Mouse (Mus musculus) intestine, embryonic 15.5 days (tissue): ENCODE data around the gene Zscan22. TPM values are rescaled to one million over a fixed set of nuclear protein-coding genes. Genes with fewer than 3 reads are reported as not detected.
"Not testable (repeated sequence)": the region's sequence is repeated elsewhere in the genome, so short reads cannot be mapped to it uniquely, and the experiment has no call there.

Experiments used
- ATAC-seq: fragments of 200-750 bp; cut with Nextera tagmentation; 2 replicates; pipeline ENCODE4 v1.8.0; 2017; ENCODE audit warnings: moderate TSS enrichment, moderate library complexity
- H3K27ac ChIP-seq: fragments of 300-500 bp; sonication (generic); 2 replicates; pipeline ENCODE4 v1.5.1; 2015; ENCODE audit warnings: mild to moderate bottlenecking, inconsistent platforms
- H3K27me3 ChIP-seq: fragments of 300-500 bp; sonication (generic); replicated peaks from 2 replicates; pipeline ENCODE4 v1.6.1; 2015; ENCODE audit warnings: inconsistent platforms
- H3K36me3 ChIP-seq: fragments of 300-500 bp; sonication (generic); 2 replicates; pipeline ENCODE4 v1.6.1; 2015; ENCODE audit warnings: inconsistent platforms
- H3K4me1 ChIP-seq: fragments of 300-500 bp; sonication (generic); replicated peaks from 2 replicates; pipeline ENCODE4 v1.6.1; 2015; ENCODE audit warnings: inconsistent platforms
- H3K4me2 ChIP-seq: fragments of 300-500 bp; sonication (generic); replicated peaks from 2 replicates; pipeline ENCODE4 v1.6.1; 2015; ENCODE audit warnings: mild to moderate bottlenecking, inconsistent platforms
- H3K4me3 ChIP-seq: fragments of 300-500 bp; sonication (generic); replicated peaks from 2 replicates; pipeline ENCODE4 v1.5.1; 2015; ENCODE audit warnings: inconsistent platforms
- H3K9ac ChIP-seq: fragments of 300-500 bp; sonication (generic); 2 replicates; pipeline ENCODE4 v1.6.1; 2015; ENCODE audit warnings: inconsistent platforms
- H3K9me3 ChIP-seq: fragments of 300-500 bp; sonication (generic); 2 replicates; pipeline ENCODE4 v1.6.1; 2016; ENCODE audit warnings: inconsistent platforms
- WGBS: fragments of 180-500 bp; shearing (Covaris S2); methylation state at CpG from one replicate; pipeline ENCODE4 v1.1.7; 2015; 5-methylcytosine and 5-hydroxymethylcytosine counted together
- polyA plus RNA-seq: library from polyadenylated mRNA; unstranded; fragments of >200 nt; fragmentation: Nextera tagmentation; extraction: Ambion mirVana; gene quantifications from 2 replicates; pipeline ENCODE4 v1.2.1, GENCODE M21; 2015

The Zscan22 gene
- polyA plus RNA-seq, 1 experiment from 2014 or later = 12.7 TPM

DNA sequence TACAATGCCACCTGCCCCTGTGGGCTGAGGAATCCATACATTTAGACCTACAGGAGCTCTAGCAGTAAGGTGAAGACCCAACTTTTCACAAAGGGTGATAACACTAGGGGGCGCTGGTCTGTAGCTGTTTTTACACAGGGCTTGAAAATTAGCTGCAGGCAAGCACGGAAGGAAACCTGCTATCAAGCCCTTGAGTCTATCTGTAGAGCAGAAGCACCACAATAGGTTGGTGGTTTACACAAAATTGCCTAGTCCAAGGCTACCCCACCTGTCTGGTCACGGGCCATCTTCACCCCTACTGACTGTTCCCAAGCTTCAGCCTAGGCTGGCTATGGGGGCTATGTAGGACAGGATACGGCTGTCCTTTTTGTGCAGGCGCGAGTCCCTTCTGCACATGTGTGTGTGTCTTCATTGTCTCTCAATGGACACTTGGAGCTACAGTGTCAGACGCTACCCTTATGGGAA is 11.9 kb downstream of the Zscan22 start:
- H3K9ac ChIP-seq = no peak overlapping the region
- H3K4me2 ChIP-seq = peak overlapping the region; percentile 68
- WGBS = 43% methylated on average over 7 of the region's 7 CpGs
- H3K27ac ChIP-seq = peak overlapping the region; percentile 86
- H3K4me1 ChIP-seq = peaks cover 4% of the 10 kb centered on the region; the same call in 1 of the 2 replicates
- no peaks in the 10 kb centered on the region for H3K27me3 ChIP-seq
- H3K4me3 ChIP-seq = peak overlapping the region; percentile 52; the same call in 1 of the 2 replicates
- peaks cover 24% of the 10 kb centered on the region for H3K36me3 ChIP-seq
- H3K9me3 ChIP-seq = no peaks in the 10 kb centered on the region
- peak; percentile 55 for ATAC-seq

DNA sequence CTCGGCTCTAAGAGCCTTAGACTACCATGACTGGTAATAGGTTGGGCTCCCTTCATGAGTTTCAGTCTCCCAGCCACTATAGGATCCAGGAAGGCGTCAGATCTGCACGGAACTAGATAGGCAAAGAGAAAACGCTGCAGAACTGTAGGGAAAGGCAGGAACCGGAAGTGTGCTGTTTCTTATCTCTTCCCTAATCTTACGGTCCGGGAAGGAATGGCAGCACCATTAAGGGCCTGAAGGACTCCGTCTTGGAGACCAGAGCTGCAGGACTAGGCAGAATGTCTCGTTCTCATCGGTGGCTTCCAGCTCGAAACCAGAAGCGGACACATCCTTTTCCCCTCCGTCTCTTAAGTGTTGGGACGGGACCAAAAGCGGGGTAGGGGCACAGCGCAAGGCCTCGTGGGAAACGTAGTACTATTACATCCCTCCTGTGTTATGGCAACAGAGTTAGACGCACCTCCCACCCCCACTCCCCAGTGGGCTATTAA is 12.6 kb downstream of the Zscan22 start:
- Histone ChIP-seq H3K4me3 (peak overlapping the region; percentile 52), H3K27me3 (no peaks in the 10 kb centered on the region), H3K4me1 (peaks cover 4% of the 10 kb centered on the region; the same call in 1 of the 2 replicates), H3K9me3 (no peaks in the 10 kb centered on the region), H3K4me2 (peak overlapping the region; percentile 68), H3K27ac (peak overlapping the region; percentile 86), H3K36me3 (peaks cover 24% of the 10 kb centered on the region), H3K9ac (peak overlapping the region; percentile 62)
- 8% methylated on average over 19 of the region's 19 CpGs for WGBS
- peak; percentile 89 for ATAC-seq

DNA sequence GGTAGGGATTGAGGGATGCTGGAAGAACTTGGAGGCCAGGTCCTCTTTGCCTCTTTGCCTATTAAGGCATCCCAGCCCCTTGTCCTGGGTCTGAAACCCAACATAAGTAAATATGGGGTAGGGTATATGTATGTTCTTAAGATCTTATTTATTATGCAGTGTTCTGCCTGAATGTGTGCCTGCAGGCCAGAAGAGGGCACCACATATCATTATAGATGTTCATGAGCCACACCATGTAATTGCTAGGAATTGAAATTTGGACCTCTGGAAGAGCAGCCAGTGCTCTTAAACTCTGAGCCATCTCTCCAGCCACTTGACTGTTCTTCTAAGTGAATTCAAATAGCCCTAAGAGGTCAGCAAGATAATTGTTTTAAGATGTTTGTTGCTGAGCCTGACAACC is 15.9 kb downstream of the Zscan22 start:
- ATAC-seq = no peak
- no peaks in the 10 kb centered on the region for H3K9me3 ChIP-seq
- H3K9ac ChIP-seq = no peak overlapping the region
- no peak overlapping the region for H3K27ac ChIP-seq
- H3K4me3 ChIP-seq = no peak overlapping the region
- H3K36me3 ChIP-seq = no peaks in the 10 kb centered on the region
- H3K27me3 ChIP-seq = no peaks in the 10 kb centered on the region
- peaks cover 4% of the 10 kb centered on the region; the same call in 1 of the 2 replicates for H3K4me1 ChIP-seq
- H3K4me2 ChIP-seq = no peak overlapping the region

DNA sequence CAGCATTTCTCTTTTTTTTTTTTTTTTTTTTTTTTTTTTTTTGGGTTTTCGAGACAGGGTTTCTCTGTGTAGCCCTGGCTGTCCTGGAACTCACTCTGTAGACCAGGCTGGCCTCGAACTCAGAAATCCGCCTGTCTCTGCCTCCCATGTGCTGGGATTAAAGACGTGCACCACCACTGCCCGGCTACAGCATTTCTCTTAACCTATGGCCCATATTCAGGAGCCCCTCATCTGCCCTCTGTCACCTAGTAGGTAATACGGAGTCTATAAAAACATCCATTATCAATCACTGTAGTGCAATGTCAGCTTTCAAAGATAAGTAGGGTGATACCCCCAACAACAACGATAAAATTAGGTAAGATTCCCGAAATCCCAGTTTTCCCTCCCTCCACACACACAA is 22.9 kb downstream of the Zscan22 start:
- not testable (repeated sequence) for H3K9ac ChIP-seq, H3K27ac ChIP-seq, ATAC-seq, H3K4me2 ChIP-seq, H3K27me3 ChIP-seq, H3K4me3 ChIP-seq, H3K4me1 ChIP-seq, H3K9me3 ChIP-seq
- peaks cover 22% of the 10 kb centered on the region for H3K36me3 ChIP-seq
- 81% methylated on average over 7 of the region's 8 CpGs for WGBS

DNA sequence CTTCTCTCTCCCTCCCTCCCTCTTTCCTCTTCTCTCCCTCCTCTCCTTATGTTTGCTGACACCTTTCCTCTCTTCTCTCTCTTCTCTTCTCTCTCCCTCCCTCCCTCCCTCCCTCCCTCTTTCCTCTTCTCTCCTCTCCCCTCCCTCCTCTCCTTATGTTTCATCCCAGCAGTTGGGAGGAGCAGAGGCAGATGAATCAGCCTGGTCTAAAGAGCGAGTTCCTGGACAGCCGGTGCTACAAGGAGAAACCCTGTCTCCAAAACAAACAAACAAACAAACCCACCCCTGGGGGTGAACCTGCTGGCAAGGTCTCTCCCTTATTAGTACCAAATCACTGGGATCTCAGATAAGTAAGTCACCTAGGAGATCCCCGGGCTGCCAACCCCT is 23.7 kb downstream of the Zscan22 start:
- WGBS = 0% methylated on average over 3 of the region's 3 CpGs
- peak overlapping the region; percentile 92 for H3K27ac ChIP-seq
- no peaks in the 10 kb centered on the region for H3K27me3 ChIP-seq
- H3K36me3 ChIP-seq = peaks cover 30% of the 10 kb centered on the region
- H3K4me2 ChIP-seq = peak overlapping the region; percentile 66
- peak; percentile 19 for ATAC-seq
- H3K4me1 ChIP-seq = peaks cover 14% of the 10 kb centered on the region
- H3K9me3 ChIP-seq = no peaks in the 10 kb centered on the region
- peak overlapping the region; percentile 77 for H3K9ac ChIP-seq
- peak overlapping the region; percentile 87 for H3K4me3 ChIP-seq

DNA sequence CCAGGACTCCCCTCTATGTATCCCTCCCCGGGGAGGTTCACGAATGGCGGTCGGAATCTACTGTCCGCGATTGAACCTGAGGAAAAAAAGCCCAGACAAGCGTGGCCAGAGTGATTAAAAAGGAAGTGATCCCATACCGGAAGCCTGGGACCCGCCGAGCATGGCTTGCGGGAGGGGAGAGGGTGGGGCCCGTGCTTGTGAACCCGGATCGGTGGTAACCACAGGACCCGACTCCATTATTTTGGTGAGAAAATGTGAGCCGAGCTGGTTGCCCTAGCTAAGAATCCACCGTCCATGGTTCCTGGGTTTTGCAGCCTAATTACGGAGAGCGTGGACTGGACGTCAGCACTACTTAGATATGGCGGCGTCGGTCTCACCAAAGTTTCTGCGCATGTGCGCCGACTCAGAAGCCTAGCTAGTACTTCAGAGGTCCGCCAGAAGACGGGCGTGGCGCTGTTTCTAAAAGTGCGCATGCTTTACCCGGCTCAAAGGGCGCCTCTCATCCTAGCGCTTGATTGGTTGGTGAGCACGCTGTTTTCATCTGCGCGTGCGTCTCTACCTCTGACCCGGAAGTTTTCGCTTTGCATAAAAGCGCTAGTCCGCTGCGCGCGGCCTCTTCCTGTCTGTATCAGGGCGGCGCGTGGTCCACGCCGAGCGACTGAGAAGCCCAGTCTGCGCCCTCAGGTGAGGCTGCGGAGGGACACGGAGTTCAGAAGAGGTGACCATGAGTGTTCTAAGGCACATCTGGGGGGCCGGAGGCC is 24.3 kb downstream of the Zscan22 start, which contains the start of gene Rps5:
Gene Rps5 (plus strand): TSS at position 586 of the 761 bp plus-strand sequence.
- H3K9ac ChIP-seq = peak within 1 kb of the TSS; percentile 83
- no peaks in the 10 kb centered on the region; the same call in 1 of the 2 replicates for H3K27me3 ChIP-seq
- H3K27ac ChIP-seq = peak within 1 kb of the TSS; percentile 92
- H3K4me2 ChIP-seq = peak within 1 kb of the TSS; percentile 73
- H3K4me3 ChIP-seq = peak within 1 kb of the TSS; percentile 87
- peaks cover 36% of the 10 kb centered on the region for H3K36me3 ChIP-seq
- H3K9me3 ChIP-seq = no peaks in the 10 kb centered on the region
- H3K4me1 ChIP-seq = peaks cover 14% of the 10 kb centered on the region
- peak; percentile 98 for ATAC-seq
- WGBS = under 1% methylated on average over 55 of the region's 55 CpGs

DNA sequence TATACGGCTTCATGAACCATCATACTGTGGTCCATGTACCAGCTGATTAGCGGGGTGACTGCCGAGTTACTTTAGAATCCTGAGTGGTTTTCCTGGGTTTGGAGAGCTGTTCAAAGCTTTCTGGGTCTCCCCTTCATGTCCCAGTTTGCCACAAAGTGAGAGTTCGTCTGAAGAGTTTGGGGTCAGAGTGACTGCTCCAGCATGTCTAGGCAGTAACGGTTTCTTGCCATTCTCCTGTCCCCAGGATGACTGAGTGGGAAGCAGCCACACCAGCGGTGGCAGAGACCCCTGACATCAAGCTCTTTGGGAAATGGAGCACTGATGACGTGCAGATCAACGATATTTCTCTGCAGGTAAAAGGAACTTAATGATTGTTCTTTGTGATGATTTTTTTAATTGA is 25.1 kb downstream of the Zscan22 start:
- H3K9me3 ChIP-seq = no peaks in the 10 kb centered on the region
- no peaks in the 10 kb centered on the region; the same call in 1 of the 2 replicates for H3K27me3 ChIP-seq
- peaks cover 18% of the 10 kb centered on the region for H3K4me1 ChIP-seq
- H3K36me3 ChIP-seq = peaks cover 38% of the 10 kb centered on the region
- no peak overlapping the region for H3K27ac ChIP-seq
- no peak for ATAC-seq
- peak overlapping the region; percentile 87 for H3K4me3 ChIP-seq
- H3K9ac ChIP-seq = peak overlapping the region; percentile 83
- peak overlapping the region; percentile 73 for H3K4me2 ChIP-seq
- 3% methylated on average over 8 of the region's 8 CpGs for WGBS

DNA sequence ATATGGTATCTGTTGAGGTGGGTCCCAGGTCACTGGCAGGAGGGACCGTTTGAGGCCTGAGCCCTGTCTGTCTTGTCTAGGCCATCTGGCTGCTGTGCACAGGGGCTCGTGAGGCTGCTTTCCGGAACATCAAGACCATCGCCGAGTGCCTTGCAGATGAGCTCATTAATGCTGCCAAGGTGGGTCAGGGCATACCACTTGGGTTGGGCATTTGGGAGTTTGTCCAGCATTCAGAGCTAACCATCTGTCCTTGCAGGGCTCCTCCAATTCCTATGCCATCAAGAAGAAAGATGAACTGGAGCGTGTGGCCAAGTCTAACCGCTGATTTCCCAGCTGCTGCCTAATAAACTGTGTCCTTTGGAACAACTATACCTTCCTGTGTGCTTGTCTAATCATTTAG is 28.7 kb downstream of the Zscan22 start:
- no peak for ATAC-seq
- Histone ChIP-seq H3K4me2 (no peak overlapping the region), H3K27ac (no peak overlapping the region), H3K4me1 (peaks cover 27% of the 10 kb centered on the region), H3K9me3 (no peaks in the 10 kb centered on the region), H3K9ac (no peak overlapping the region), H3K27me3 (peaks cover 4% of the 10 kb centered on the region), H3K36me3 (peaks cover 38% of the 10 kb centered on the region), H3K4me3 (no peak overlapping the region)
- WGBS = 81% methylated on average over 7 of the region's 7 CpGs

DNA sequence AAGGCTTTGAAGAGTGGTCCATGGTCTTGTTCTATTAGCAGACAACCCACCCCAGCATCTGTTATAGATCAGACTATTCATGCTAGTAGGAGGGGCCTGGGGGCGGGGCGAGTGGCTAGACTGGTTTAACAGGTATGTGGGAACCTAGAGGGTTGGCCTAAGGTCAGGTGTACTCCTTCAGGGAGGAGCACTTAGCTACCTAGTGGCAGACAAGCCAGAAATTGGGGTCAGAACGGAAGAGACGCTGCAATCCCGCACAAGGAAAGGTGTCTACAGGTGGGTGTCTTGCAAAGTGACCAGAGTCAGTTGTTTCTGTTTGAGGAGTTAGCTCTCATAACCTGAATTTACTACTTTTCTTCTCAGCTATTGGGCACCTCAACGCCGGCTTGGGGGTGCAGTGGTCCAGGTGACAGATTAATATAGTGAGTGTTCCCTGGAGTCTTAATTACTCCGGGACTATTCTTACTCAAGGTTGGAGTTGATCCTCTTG is 29.6 kb downstream of the Zscan22 start, which contains the start of gene Rnf225:
Gene Rnf225 (plus strand): TSS at position 226 of the 490 bp plus-strand sequence.
- peak; percentile 89 for ATAC-seq
- Histone ChIP-seq H3K4me1 (peaks cover 27% of the 10 kb centered on the region), H3K27ac (no peak within 1 kb of the TSS), H3K36me3 (peaks cover 38% of the 10 kb centered on the region), H3K4me3 (peak within 1 kb of the TSS; percentile 35), H3K9ac (peak within 1 kb of the TSS; percentile 40), H3K9me3 (no peaks in the 10 kb centered on the region), H3K4me2 (peak within 1 kb of the TSS; percentile 77), H3K27me3 (peaks cover 4% of the 10 kb centered on the region)
- 24% methylated on average over 8 of the region's 8 CpGs for WGBS

DNA sequence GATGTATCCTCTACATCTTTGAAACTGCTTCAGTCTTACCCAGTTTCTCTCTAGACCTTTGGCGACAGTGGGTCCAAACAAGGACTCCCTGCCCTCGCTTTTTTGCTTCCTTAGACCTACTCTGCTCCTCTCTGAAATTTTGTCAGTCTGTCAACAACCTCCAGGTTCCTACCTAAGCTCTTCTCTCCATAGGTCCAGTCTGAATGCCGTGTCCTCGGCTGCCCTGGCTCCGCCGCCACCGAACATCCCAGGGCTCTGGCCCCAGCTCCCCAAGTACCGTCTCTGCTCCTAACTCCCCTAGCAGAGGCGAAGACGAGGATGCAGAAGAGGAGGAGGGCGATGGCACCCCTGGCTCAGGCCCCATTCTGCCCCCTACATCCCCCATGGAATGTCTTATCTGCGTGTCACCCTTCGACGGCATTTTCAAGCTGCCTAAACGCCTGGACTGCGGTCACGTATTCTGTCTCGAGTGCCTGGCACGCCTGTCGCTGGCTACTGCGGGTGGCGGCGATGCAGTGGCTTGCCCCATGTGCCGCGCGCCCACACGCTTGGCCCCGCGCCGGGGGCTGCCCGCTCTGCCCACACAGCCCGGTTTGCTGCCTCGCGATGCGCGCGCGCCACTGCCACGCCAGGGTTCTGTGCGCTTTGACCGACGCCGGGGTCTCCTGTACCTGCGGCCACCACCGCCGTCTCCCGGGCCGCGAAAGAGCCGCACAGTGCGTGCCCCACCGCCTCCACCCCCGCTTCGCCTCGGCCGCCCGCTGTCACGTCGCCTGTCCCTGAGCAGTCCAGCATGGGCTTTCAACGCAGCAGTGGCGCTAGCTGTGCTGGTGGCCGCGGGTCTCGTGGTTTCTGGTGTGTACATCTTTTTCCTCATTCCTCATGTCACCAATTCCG is 30.3 kb downstream of the Zscan22 start:
- Histone ChIP-seq H3K36me3 (peaks cover 38% of the 10 kb centered on the region), H3K27ac (no peak overlapping the region), H3K4me3 (peak overlapping the region; percentile 35), H3K9ac (peak overlapping the region; percentile 40), H3K9me3 (no peaks in the 10 kb centered on the region), H3K27me3 (peaks cover 4% of the 10 kb centered on the region), H3K4me1 (peaks cover 25% of the 10 kb centered on the region), H3K4me2 (peak overlapping the region; percentile 77)
- 4% methylated on average over 65 of the region's 65 CpGs for WGBS
- peak; percentile 34 for ATAC-seq

DNA sequence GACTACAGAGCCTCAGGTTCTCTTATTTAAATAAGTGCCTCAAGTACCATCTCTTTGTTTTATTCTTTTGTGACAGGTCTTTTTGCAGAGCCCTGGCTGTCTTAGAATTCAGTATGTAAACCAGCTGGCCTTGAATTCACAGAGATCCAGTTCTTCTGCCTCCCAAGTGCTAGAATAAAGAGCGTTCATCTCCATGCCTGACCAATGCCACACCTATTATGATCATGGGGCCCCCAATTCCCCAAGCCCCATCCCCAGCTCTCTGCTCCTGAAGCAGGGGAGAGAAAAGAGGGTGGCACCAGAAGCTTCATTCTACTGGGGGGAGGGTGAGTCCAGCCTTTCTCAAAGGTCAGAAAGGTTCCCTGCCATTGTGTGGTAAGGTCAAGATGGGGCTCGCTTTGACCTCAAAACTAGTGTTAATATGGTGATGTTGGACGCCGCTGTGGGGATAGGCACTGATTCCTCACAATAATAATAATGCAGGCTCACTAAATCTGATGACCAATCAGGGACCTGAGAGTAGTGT is 36.1 kb downstream of the Zscan22 start:
- Histone ChIP-seq H3K4me3 (no peak overlapping the region), H3K27me3 (no peaks in the 10 kb centered on the region; the same call in none of the 2 replicates), H3K9me3 (no peaks in the 10 kb centered on the region), H3K27ac (no peak overlapping the region), H3K4me2 (no peak overlapping the region), H3K4me1 (no peaks in the 10 kb centered on the region), H3K9ac (no peak overlapping the region), H3K36me3 (no peaks in the 10 kb centered on the region)
- 81% methylated on average over 4 of the region's 4 CpGs for WGBS
- no peak for ATAC-seq
